Mouse (Mus musculus): ENCODE data around the gene Wnk4. TPM values are rescaled to one million over a fixed set of nuclear protein-coding genes. Genes with fewer than 3 reads are reported as not detected.
"Not testable (repeated sequence)": the region's sequence is repeated elsewhere in the genome, so short reads cannot be mapped to it uniquely, and the experiment has no call there.

Wnk4 gene
- polyA plus RNA-seq, 2 experiments = 5.3 to 6.4 TPM

DNA sequence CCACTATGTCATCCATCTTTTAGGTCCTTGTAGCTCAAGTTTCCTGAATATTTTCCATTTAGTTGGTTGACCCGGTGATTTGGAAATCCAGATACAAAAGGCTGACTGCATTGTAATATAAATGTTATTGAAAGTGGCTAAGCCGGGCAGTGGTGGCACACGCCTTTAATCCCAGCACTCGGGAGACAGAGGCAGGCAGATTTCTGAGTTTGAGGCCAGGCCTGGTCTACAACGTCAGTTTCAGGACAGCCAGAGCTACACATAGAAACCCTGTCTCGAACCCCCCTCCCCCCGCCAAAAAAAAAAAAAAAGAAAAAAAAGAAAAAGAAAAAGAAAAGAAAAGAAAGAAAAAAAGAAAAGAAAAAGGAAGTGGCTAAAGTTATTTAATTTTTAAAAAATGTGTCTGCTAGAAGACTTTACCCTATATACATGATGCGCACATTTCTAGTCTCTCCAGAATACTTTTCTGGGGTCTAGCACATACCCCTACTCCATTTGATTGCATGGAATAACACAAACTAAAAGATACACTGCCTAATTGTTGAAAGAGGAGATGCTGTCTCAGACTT lies 54.8 kb downstream of the Wnk4 start:
- peak overlapping the region; percentile 97 for H3K4me2 ChIP-seq (ENCODE audit: low read depth)
- H3K9me3 ChIP-seq (ENCODE audit: control insufficient read depth, low read length) = no peaks in the 10 kb centered on the region
- H3K9ac ChIP-seq (replicated peaks) = peak overlapping the region; percentile 88
- H3K27me3 ChIP-seq (ENCODE audit: control insufficient read depth, insufficient read depth, low read length) = no peaks in the 10 kb centered on the region
- peak overlapping the region; percentile 99 for H3K27ac ChIP-seq
- peaks cover 28% of the 10 kb centered on the region for H3K36me3 ChIP-seq (replicated peaks; ENCODE audit: control insufficient read depth, insufficient read depth, low read depth)
- peaks cover 23 to 27% of the 10 kb centered on the region in 2 experiments for H3K4me1 ChIP-seq (replicated peaks; ENCODE audit: control insufficient read depth in 2 of 2, insufficient read depth in 2 of 2, low read length in 1 of 2)
- WGBS (ENCODE audit: insufficient replicate concordance) = 53% methylated on average over 8 of the region's 8 CpGs
- no peak for TF ChIP-seq EP300 (IDR thresholded peaks at IDR 0.05; ENCODE audit: low read depth)
- no peak for TF ChIP-seq CTCF (IDR thresholded peaks at IDR 0.05; ENCODE audit: low read depth)
- DNase-seq (ENCODE audit: low read depth in 3 of 3, low spot score in 3 of 3) (no peak), ATAC-seq (ENCODE audit: insufficient read depth) (no peak)
- H3K4me3 ChIP-seq (ENCODE audit: insufficient read depth in 1 of 2, low read depth in 2 of 2, low read length in 2 of 2) = peak overlapping the region in 1 of 2 experiments; percentile 80; a peak in 3 of 4 replicates

DNA sequence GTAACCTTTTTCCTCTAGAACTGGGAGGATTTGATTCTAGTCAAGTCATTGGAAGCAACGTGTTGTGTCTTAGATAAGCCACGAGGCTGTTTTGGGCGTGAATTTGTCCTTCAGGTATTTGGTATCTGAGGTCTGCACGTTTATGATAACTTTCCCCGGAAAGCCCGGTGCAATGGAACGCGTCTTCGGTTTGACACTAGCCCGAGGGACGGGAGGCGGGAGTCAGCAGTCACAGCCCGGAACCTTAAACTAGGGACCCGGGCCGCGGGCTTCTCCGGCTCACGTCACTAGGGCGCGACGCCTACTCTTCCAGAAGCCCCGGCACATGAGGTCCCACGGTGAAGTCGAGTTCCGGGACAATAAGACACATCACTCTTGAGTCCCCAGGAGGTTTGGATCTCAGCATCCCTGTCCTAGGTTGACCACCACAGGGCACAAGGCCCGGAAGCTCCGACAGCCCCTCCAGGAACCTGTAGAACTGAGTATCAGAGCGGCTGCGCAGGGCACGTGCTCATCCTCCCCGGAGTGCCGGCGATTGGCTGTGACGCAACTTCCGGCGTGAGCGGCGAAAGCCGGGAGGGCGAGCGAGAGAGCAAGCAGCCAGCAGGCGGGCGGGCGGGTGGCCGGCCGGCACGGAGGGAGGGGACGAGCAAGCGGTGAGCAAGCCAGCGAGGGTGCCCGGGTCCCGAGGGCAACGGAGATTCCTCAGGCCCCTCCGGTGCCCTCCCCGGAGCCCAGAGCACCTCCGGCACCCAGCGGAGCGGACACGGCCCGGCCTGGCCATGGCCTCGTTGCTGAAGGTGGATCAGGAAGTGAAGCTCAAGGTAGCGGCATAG lies 55.5 kb downstream of the Wnk4 start, which contains the start of gene Psme3:
Gene Psme3 (plus strand): TSS at position 549 of the 836 bp plus-strand sequence.
- DNase-seq (ENCODE audit: low read depth in 3 of 3, low spot score in 3 of 3) (peak; percentile 96 to 98 (median 98)), ATAC-seq (ENCODE audit: insufficient read depth) (peak; percentile 90)
- peak within 1 kb of the TSS; percentile 78 to 80 for H3K4me3 ChIP-seq (ENCODE audit: insufficient read depth in 1 of 2, low read depth in 2 of 2, low read length in 2 of 2)
- H3K4me1 ChIP-seq (replicated peaks; ENCODE audit: control insufficient read depth in 2 of 2, insufficient read depth in 2 of 2, low read length in 1 of 2) = peaks cover 23 to 27% of the 10 kb centered on the region in 2 experiments
- peak within 1 kb of the TSS; percentile 99 for H3K27ac ChIP-seq
- peaks cover 35% of the 10 kb centered on the region for H3K36me3 ChIP-seq (replicated peaks; ENCODE audit: control insufficient read depth, insufficient read depth, low read depth)
- H3K4me2 ChIP-seq (ENCODE audit: low read depth) = peak within 1 kb of the TSS; percentile 97
- TF ChIP-seq CTCF (IDR thresholded peaks at IDR 0.05; ENCODE audit: low read depth) = peak; percentile 22; the same call in 1 of the 2 replicates
- TF ChIP-seq EP300 (IDR thresholded peaks at IDR 0.05; ENCODE audit: low read depth) = peak; percentile 99
- no peaks in the 10 kb centered on the region for H3K27me3 ChIP-seq (ENCODE audit: control insufficient read depth, insufficient read depth, low read length)
- peak within 1 kb of the TSS; percentile 88 for H3K9ac ChIP-seq (replicated peaks)
- no peaks in the 10 kb centered on the region for H3K9me3 ChIP-seq (ENCODE audit: control insufficient read depth, low read length)
- WGBS (ENCODE audit: insufficient replicate concordance) = under 1% methylated on average over 62 of the region's 62 CpGs

DNA sequence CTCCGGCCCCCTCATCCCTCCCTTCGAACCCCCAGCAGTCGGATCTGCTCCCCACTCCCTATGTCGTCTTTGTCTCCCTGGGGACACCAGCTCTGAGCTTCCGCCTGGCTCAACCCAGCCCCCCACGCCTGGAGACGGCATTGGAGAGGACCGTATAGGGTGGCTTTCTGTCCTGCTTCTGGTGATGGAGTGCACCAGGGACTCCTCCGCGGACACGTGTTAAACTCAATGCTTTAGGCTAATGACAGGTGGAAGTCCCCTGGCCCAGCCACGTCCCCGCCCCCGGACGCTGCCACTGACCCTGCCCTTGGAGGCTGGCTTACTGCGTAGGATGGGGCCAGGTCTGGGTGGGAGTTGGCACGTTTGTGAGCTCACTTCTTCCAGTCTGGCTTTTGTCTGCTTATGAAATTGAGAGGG lies 56.1 kb downstream of the Wnk4 start:
- Histone ChIP-seq H3K36me3 (replicated peaks; ENCODE audit: control insufficient read depth, insufficient read depth, low read depth) (peaks cover 41% of the 10 kb centered on the region), H3K9me3 (ENCODE audit: control insufficient read depth, low read length) (no peaks in the 10 kb centered on the region), H3K27me3 (ENCODE audit: control insufficient read depth, insufficient read depth, low read length) (no peaks in the 10 kb centered on the region), H3K9ac (replicated peaks) (peak overlapping the region; percentile 88), H3K27ac (peak overlapping the region; percentile 99), H3K4me2 (ENCODE audit: low read depth) (peak overlapping the region; percentile 97), H3K4me3 (ENCODE audit: insufficient read depth in 1 of 2, low read depth in 2 of 2, low read length in 2 of 2) (peak overlapping the region; percentile 78 to 80), H3K4me1 (replicated peaks; ENCODE audit: control insufficient read depth in 2 of 2, insufficient read depth in 2 of 2, low read length in 1 of 2) (peaks cover 23 to 27% of the 10 kb centered on the region in 2 experiments)
- under 1% methylated on average over 17 of the region's 17 CpGs for WGBS (ENCODE audit: insufficient replicate concordance)
- ATAC-seq (ENCODE audit: insufficient read depth) (peak; percentile 57), DNase-seq (ENCODE audit: low read depth in 3 of 3, low spot score in 3 of 3) (peak; percentile 28 to 56 (median 46))
- TF ChIP-seq EP300 (IDR thresholded peaks at IDR 0.05; ENCODE audit: low read depth) (no peak), CTCF (IDR thresholded peaks at IDR 0.05; ENCODE audit: low read depth) (no peak)

DNA sequence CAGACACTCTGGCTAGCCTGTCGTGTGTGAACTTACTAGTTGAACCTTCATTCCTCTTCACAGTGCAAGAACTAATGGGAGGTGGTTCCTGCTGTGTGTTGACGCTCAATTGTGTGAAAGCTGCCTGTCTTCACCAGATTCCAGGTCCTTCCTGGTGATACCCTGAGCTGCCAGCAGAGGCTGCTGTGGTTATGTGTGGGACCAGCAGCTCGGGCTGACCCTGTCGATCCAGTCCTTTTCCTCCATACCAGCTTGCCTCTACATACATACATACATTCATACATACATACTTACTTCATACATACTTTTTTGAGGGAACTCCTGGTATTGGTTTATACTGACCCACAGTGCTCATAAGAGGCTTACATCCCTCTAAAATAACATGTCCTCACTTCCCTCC lies 63.2 kb downstream of the Wnk4 start:
- H3K9me3 ChIP-seq (ENCODE audit: control insufficient read depth, low read length) = no peaks in the 10 kb centered on the region
- no peaks in the 10 kb centered on the region for H3K27me3 ChIP-seq (ENCODE audit: control insufficient read depth, insufficient read depth, low read length)
- H3K27ac ChIP-seq = no peak overlapping the region
- peaks cover 72% of the 10 kb centered on the region for H3K36me3 ChIP-seq (replicated peaks; ENCODE audit: control insufficient read depth, insufficient read depth, low read depth)
- H3K9ac ChIP-seq (replicated peaks) = no peak overlapping the region
- TF ChIP-seq EP300 (IDR thresholded peaks at IDR 0.05; ENCODE audit: low read depth) (no peak), CTCF (IDR thresholded peaks at IDR 0.05; ENCODE audit: low read depth) (peak; percentile 96)
- peaks cover 0 to 1% of the 10 kb centered on the region in 2 experiments; a peak in 1 of 4 replicates for H3K4me1 ChIP-seq (replicated peaks; ENCODE audit: control insufficient read depth in 2 of 2, insufficient read depth in 2 of 2, low read length in 1 of 2)
- WGBS (ENCODE audit: insufficient replicate concordance) = 42% methylated on average over 4 of the region's 4 CpGs
- H3K4me2 ChIP-seq (ENCODE audit: low read depth) = no peak overlapping the region
- peak; percentile 46; the same call in 1 of the 2 replicates for ATAC-seq (ENCODE audit: insufficient read depth)
- peak in 1 of 3 experiments; percentile 28 for DNase-seq (ENCODE audit: low read depth in 3 of 3, low spot score in 3 of 3)
- H3K4me3 ChIP-seq (ENCODE audit: insufficient read depth in 1 of 2, low read depth in 2 of 2, low read length in 2 of 2) = no peak overlapping the region

DNA sequence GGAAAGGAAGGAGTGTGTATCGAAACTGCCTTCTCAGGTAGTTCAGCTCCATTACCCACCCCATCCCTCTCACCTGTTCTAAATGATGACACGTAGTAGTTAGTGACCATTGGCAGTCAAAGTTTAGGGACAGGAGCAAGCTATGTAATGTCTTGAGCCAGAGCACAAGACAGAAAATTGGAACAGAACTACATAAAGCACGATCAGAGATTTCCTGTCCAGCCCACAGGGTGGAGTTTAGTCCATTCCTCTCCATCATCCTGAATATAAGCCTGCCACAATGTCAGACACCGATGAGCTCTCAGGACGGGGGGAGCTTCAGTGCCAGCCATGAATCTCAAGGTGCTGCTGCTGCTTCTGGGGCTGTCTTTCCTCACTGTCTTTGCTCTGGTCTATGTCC lies 64.4 kb downstream of the Wnk4 start, which contains the start of gene Aoc2:
Gene Aoc2 (plus strand): TSS at position 301 of the 400 bp plus-strand sequence.
- no peaks in the 10 kb centered on the region for H3K27me3 ChIP-seq (ENCODE audit: control insufficient read depth, insufficient read depth, low read length)
- H3K4me2 ChIP-seq (ENCODE audit: low read depth) = no peak within 1 kb of the TSS
- ATAC-seq (ENCODE audit: insufficient read depth) (no peak), DNase-seq (ENCODE audit: low read depth in 3 of 3, low spot score in 3 of 3) (no peak)
- peaks cover 61% of the 10 kb centered on the region for H3K36me3 ChIP-seq (replicated peaks; ENCODE audit: control insufficient read depth, insufficient read depth, low read depth)
- no peak within 1 kb of the TSS for H3K4me3 ChIP-seq (ENCODE audit: insufficient read depth in 1 of 2, low read depth in 2 of 2, low read length in 2 of 2)
- H3K4me1 ChIP-seq (replicated peaks; ENCODE audit: control insufficient read depth in 2 of 2, insufficient read depth in 2 of 2, low read length in 1 of 2) = no peaks in the 10 kb centered on the region
- WGBS (ENCODE audit: insufficient replicate concordance) = 87% methylated on average over 5 of the region's 5 CpGs
- TF ChIP-seq EP300 (IDR thresholded peaks at IDR 0.05; ENCODE audit: low read depth) = no peak
- H3K9ac ChIP-seq (replicated peaks) = no peak within 1 kb of the TSS
- no peaks in the 10 kb centered on the region for H3K9me3 ChIP-seq (ENCODE audit: control insufficient read depth, low read length)
- no peak within 1 kb of the TSS for H3K27ac ChIP-seq

DNA sequence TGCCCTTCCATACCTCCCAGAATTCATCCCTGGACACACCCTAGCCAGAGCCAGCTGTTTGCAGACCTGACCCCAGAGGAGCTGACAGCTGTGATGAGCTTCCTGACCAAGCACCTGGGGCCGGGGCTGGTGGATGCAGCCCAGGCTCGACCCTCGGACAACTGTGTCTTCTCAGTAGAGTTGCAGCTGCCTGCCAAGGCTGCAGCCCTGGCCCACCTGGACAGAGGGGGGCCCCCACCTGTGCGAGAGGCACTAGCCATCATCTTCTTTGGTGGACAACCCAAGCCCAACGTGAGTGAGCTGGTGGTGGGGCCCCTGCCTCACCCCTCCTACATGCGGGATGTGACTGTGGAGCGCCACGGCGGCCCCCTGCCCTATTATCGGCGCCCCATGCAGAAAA lies 64.8 kb downstream of the Wnk4 start:
- WGBS (ENCODE audit: insufficient replicate concordance) = 93% methylated on average over 11 of the region's 11 CpGs
- peaks cover 56% of the 10 kb centered on the region for H3K36me3 ChIP-seq (replicated peaks; ENCODE audit: control insufficient read depth, insufficient read depth, low read depth)
- not testable (repeated sequence) for ATAC-seq (ENCODE audit: insufficient read depth)

More for the DNA sequence above, 64.8 kb downstream of the Wnk4 start:
- H3K27ac ChIP-seq; H3K9ac ChIP-seq (replicated peaks); H3K27me3 ChIP-seq (ENCODE audit: control insufficient read depth, insufficient read depth, low read length); H3K4me2 ChIP-seq (ENCODE audit: low read depth); H3K9me3 ChIP-seq (ENCODE audit: control insufficient read depth, low read length); H3K4me1 ChIP-seq (replicated peaks; ENCODE audit: control insufficient read depth in 2 of 2, insufficient read depth in 2 of 2, low read length in 1 of 2); H3K4me3 ChIP-seq (ENCODE audit: insufficient read depth in 1 of 2, low read depth in 2 of 2, low read length in 2 of 2); DNase-seq (ENCODE audit: low read depth in 3 of 3, low spot score in 3 of 3): not testable (repeated sequence)

All from liver, embryonic 14.5 days (tissue).